Mouse (Mus musculus): ENCODE measurements around the gene Paxbp1. TPM values are rescaled to one million over a fixed set of nuclear protein-coding genes. Genes with fewer than 3 reads are reported as not detected.

The Paxbp1 gene
- polyA plus RNA-seq (2012; rRNA removed), result 13.3 and 14.4 TPM in 2 replicates

GRCm38 (mm10) chr16:91044270-91045182 is at the start of gene Paxbp1:
Gene Paxbp1, minus strand, starts transcription at chr16:91044543.

GRCm38 (mm10) chr16:91011021-91011683 is 33.2 kb downstream of the Paxbp1 start, which contains the start of gene Synj1:
Gene Synj1, minus strand, starts transcription at chr16:91011308.

Other genes starting within 250 kb of the Paxbp1 start
- 6.5 and 8.4 TPM in 2 replicates for gene Urb1, start 234.1 kb downstream of the Paxbp1 start, polyA plus RNA-seq (2012; rRNA removed)
- 8.9 and 10.4 TPM in 2 replicates for gene Eva1c, start 217.8 kb downstream of the Paxbp1 start, polyA plus RNA-seq (2012; rRNA removed)
- 30.0 and 69.2 TPM in 2 replicates for gene Cfap298, start 109.4 kb downstream of the Paxbp1 start, polyA plus RNA-seq (2012; rRNA removed)
- 14.8 and 25.8 TPM in 2 replicates for gene Synj1, start 33.2 kb downstream of the Paxbp1 start, polyA plus RNA-seq (2012; rRNA removed)
- gene 4932438H23Rik, start 50.6 kb upstream of the Paxbp1 start, polyA plus RNA-seq (2012; rRNA removed), result 1.2 and 1.5 TPM in 2 replicates
- not detected in 2 replicates for gene Olig2, start 180.9 kb upstream of the Paxbp1 start, polyA plus RNA-seq (2012; rRNA removed)
- gene Olig1, start 225.2 kb upstream of the Paxbp1 start, polyA plus RNA-seq (2012; rRNA removed), result 0.57 and 0.62 TPM in 2 replicates

Measured in ovary, adult 2 months (tissue).